Mouse (Mus musculus) heart, embryonic 13.5 days (tissue): Measurements from ENCODE around the gene Zfp277. TPM values are rescaled to one million over a fixed set of nuclear protein-coding genes. Genes with fewer than 3 reads are reported as not detected.

Source experiments
- ATAC-seq: fragments of 200-750 bp; cut with Nextera tagmentation; 2 replicates; pipeline ENCODE4 v1.8.0; 2017; ENCODE audit warnings: moderate TSS enrichment; ENCODE audit not compliant: insufficient number of reproducible peaks, low FRiP score, low TSS enrichment; ENCODE audit errors: extremely low read depth
- H3K27ac ChIP-seq: fragments of 300-500 bp; sonication (generic); replicated peaks from 2 replicates; pipeline ENCODE4 v1.5.1; 2015; ENCODE audit warnings: moderate library complexity, mild to moderate bottlenecking, inconsistent platforms
- H3K27me3 ChIP-seq: fragments of 300-500 bp; sonication (generic); replicated peaks from 2 replicates; pipeline ENCODE4 v1.6.1; 2015; ENCODE audit warnings: mild to moderate bottlenecking, inconsistent platforms
- H3K36me3 ChIP-seq: fragments of 300-500 bp; sonication (generic); 2 replicates; pipeline ENCODE4 v1.6.1; 2015; ENCODE audit warnings: mild to moderate bottlenecking, inconsistent platforms
- H3K4me1 ChIP-seq: fragments of 300-500 bp; sonication (generic); 2 replicates; pipeline ENCODE4 v1.6.1; 2015; ENCODE audit warnings: inconsistent platforms
- H3K4me2 ChIP-seq: fragments of 300-500 bp; sonication (generic); 2 replicates; pipeline ENCODE4 v1.6.1; 2015; ENCODE audit warnings: inconsistent platforms, mild to moderate bottlenecking, moderate library complexity
- H3K4me3 ChIP-seq: fragments of 300-500 bp; sonication (generic); 2 replicates; pipeline ENCODE4 v1.5.1; 2015; ENCODE audit warnings: moderate library complexity, mild to moderate bottlenecking, inconsistent platforms
- H3K9ac ChIP-seq: fragments of 300-500 bp; sonication (generic); 2 replicates; pipeline ENCODE4 v1.6.1; 2015; ENCODE audit warnings: inconsistent platforms, mild to moderate bottlenecking, moderate library complexity
- H3K9me3 ChIP-seq: fragments of 300-500 bp; sonication (generic); 2 replicates; pipeline ENCODE4 v1.6.1; 2016; ENCODE audit warnings: inconsistent platforms
- WGBS: fragments of 180-500 bp; shearing (Covaris S2); methylation state at CpG from one replicate; pipeline ENCODE4 v1.1.7; 2015; ENCODE audit warnings: mixed read lengths; 5-methylcytosine and 5-hydroxymethylcytosine counted together
- polyA plus RNA-seq: library from polyadenylated mRNA; unstranded; fragments of >200 nt; fragmentation: Nextera tagmentation; extraction: Ambion mirVana; gene quantifications from 2 replicates; pipeline ENCODE4 v1.2.1, GENCODE M21; 2015

Zfp277 gene
- polyA plus RNA-seq, 1 experiment from 2014 or later, result 27.8 TPM

DNA sequence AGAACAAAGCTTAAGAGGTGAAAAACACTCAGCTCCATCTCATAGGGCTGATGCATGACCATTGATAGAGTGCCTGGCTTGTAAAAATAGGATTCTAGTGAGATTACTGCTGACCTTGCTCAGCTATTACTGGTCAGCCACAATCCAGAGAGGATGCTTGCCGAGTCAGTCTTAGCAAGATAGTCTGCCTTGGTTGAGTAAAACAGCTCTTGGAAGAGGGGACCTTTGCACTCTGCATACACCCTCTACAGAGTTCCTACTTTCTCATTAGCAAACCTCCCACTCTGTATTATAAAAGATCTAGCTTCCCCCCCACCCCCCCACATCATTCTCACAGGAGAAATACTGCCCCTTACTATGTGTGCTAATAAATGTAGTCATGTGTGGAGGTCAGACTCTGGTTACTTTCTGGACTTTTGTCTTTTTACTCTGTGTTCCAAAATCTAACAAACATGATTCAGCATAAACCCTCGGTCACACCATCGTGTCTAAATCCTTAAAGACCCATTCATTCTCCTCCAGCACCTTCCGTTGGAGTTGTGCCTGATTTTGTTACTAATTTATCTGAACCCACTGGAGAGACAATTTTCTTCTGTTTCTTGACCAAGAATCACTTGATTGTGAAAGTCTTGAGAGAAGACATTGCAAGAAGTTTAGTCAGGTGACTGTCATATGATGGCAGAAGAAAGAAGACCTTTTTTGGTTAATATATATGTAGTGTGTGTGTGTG is 164.9 kb downstream of the Zfp277 start:
- Histone ChIP-seq H3K27ac (no peak overlapping the region), H3K9me3 (no peaks in the 10 kb centered on the region), H3K4me2 (no peak overlapping the region), H3K9ac (no peak overlapping the region), H3K36me3 (no peaks in the 10 kb centered on the region), H3K4me1 (no peaks in the 10 kb centered on the region), H3K4me3 (no peak overlapping the region), H3K27me3 (no peaks in the 10 kb centered on the region)
- ATAC-seq, result no peak
- WGBS, result 79% methylated on average over 4 of the region's 4 CpGs

DNA sequence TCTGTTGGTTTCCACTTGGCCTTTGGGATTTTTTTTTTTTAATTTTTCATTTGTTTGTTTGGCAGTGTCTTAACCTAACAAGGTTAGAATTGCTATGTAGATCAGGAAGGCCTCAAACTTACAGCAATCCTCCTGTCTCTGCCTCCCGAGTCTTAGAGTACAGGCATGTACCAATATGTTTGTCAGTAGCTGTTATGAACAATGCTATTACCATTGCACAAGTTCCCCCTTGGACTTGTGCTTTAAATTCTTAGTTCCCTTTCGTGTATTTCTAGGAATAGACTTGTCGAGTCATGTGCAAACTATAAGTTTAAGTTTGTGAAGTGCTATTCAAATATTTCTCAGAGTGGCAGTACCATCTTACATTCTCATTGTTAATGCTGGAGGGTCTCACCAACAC is 168.1 kb downstream of the Zfp277 start:
- Histone ChIP-seq H3K9me3 (no peaks in the 10 kb centered on the region), H3K4me1 (0 out of 2 replicates have a peak, but pooled peaks cover 3% of the 10 kb centered on the region), H3K9ac (no peak overlapping the region), H3K27ac (no peak overlapping the region), H3K27me3 (no peaks in the 10 kb centered on the region), H3K4me3 (no peak overlapping the region), H3K4me2 (no peak overlapping the region), H3K36me3 (no peaks in the 10 kb centered on the region)
- WGBS, result 78% methylated on average over 3 of the region's 3 CpGs
- no peak for ATAC-seq

DNA sequence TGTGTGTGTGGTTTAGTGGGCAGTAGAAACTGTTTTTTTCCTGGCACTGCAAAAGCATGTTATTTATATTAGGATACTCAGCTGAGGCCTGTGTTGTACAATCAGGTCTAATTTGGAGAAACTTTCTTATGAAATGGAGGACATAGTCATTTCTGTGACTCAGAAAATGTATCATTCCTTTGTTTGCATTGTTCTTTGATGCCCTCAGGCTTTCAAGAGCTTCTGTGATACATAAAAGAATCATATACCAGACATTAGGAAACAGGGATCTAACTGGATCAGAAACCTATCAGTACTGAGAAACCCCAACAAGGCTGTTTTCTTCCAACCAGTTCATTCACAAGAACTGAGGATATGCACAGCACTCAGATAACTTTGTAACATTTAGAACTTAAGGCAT is 170.8 kb downstream of the Zfp277 start:
- Histone ChIP-seq H3K4me1 (0 out of 2 replicates have a peak, but pooled peaks cover 3% of the 10 kb centered on the region), H3K36me3 (no peaks in the 10 kb centered on the region), H3K27ac (no peak overlapping the region), H3K27me3 (no peaks in the 10 kb centered on the region), H3K9ac (no peak overlapping the region), H3K4me2 (no peak overlapping the region), H3K4me3 (no peak overlapping the region), H3K9me3 (no peaks in the 10 kb centered on the region)
- ATAC-seq, result no peak

DNA sequence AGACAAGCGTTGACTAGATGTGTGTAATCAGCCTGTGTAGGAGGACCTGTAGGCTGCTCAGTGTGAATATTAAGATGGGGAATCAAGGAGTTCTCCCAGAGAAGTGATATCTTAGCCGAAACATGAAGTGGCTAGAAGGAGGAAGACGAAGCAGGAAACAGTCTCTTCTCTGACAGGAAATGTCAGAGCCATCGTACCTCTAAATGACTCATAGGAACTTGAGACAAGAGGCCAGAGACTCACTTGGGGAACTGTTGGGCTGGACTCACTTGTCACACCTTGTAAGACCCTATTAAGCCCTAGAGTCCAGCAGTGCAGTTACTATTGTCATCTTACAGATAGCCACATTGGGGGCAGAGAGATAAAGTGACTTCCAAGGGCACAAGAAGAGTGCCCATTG is 172.4 kb downstream of the Zfp277 start:
- Histone ChIP-seq H3K4me1 (0 out of 2 replicates have a peak, but pooled peaks cover 3% of the 10 kb centered on the region), H3K9me3 (no peaks in the 10 kb centered on the region), H3K27ac (no peak overlapping the region), H3K4me3 (no peak overlapping the region), H3K4me2 (no peak overlapping the region), H3K9ac (no peak overlapping the region), H3K36me3 (no peaks in the 10 kb centered on the region), H3K27me3 (no peaks in the 10 kb centered on the region)
- WGBS, result 61% methylated on average over 4 of the region's 4 CpGs
- no peak for ATAC-seq

DNA sequence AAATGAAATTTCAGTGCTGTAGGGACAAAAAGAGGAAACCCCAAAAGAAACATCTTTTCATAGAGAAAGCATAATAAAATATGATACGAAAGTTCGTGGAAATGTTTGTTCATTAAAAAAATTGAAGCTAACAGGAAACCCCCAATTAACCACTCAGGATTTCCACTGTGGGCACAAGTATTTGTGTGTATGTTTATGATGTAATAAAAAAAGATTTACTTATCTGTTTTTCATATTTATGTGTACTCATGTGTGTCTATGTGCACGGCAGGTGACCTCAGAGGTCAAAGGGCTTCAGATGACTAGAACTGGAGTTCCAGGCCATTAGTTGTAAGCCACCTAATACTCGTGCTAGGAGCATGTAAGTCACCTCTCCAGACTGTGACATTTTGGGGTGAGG is 173.0 kb downstream of the Zfp277 start:
- Histone ChIP-seq H3K27ac (no peak overlapping the region), H3K9ac (no peak overlapping the region), H3K27me3 (no peaks in the 10 kb centered on the region), H3K9me3 (no peaks in the 10 kb centered on the region), H3K4me1 (0 out of 2 replicates have a peak, but pooled peaks cover 3% of the 10 kb centered on the region), H3K4me2 (no peak overlapping the region), H3K4me3 (no peak overlapping the region), H3K36me3 (no peaks in the 10 kb centered on the region)
- WGBS, result 85% methylated on average over 4 of the region's 4 CpGs
- ATAC-seq, result no peak

DNA sequence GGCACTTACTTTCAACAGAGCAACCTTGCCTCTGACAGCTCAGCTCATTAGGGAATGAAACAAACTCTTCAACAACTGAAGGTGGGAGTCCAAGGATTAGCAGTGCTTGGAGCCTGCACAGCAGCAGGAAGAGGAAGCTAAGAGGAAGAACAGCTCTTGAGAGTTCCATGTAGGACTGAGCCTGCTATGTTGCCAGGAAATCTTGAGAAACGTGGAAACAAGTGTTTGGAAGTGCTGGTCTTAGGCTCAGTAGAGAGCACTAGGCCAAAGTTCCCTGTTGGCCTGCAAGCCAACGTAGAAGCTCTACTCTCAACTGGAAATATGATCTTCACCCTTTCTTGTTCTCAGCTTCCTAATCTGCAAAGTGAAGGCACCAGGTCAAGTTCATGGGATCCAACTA is 177.4 kb downstream of the Zfp277 start:
- Histone ChIP-seq H3K4me2 (no peak overlapping the region), H3K9ac (no peak overlapping the region), H3K27ac (no peak overlapping the region), H3K4me3 (no peak overlapping the region), H3K27me3 (no peaks in the 10 kb centered on the region), H3K4me1 (0 out of 2 replicates have a peak, but pooled peaks cover under 1% of the 10 kb centered on the region), H3K36me3 (no peaks in the 10 kb centered on the region), H3K9me3 (no peaks in the 10 kb centered on the region)
- WGBS, result 59% methylated on average over 2 of the region's 2 CpGs
- ATAC-seq, result no peak

Other genes starting within 250 kb of the Zfp277 start
- 26.9 and 28.1 TPM in 2 replicates for gene Lsmem1, start 246.4 kb downstream of the Zfp277 start, polyA plus RNA-seq
- gene Ifrd1, start 197.4 kb downstream of the Zfp277 start, polyA plus RNA-seq, result 98.0 and 98.2 TPM in 2 replicates
- 6.2 and 6.9 TPM in 2 replicates for gene Dock4, start 50 bp upstream of the Zfp277 start, polyA plus RNA-seq